Mouse (Mus musculus): ENCODE measurements at regions not wholly inside any gene's neighbourhood (a gene's known extent, or its start where the extent isn't known, plus 50 kb on each side); places are given as distances from the start of the nearest gene placed in this dataset.
A peak's percentile ranks its signal among the peaks of the same experiment; 100 is the strongest.

- H3K4me3 ChIP-seq = no peak overlapping the region
- H3K27me3 ChIP-seq = no peaks in the 10 kb centered on the region
- no peak overlapping the region for H3K27ac ChIP-seq
- H3K9me3 ChIP-seq (replicated peaks) = no peaks in the 10 kb centered on the region
- no peaks in the 10 kb centered on the region for H3K36me3 ChIP-seq
- no peaks in the 10 kb centered on the region for H3K4me1 ChIP-seq (replicated peaks)
- H3K4me2 ChIP-seq = no peak overlapping the region
- ATAC-seq (replicated peaks; ENCODE audit: insufficient number of reproducible peaks, insufficient read depth, low FRiP score, low read depth) = no peak
- no peak overlapping the region for H3K9ac ChIP-seq
- WGBS = 50% methylated on average over 4 of the region's 4 CpGs
Measured at GRCm38 (mm10) chr8:103530903-103531302, 570.5 kb upstream of the Cdh5 start.

DNA sequence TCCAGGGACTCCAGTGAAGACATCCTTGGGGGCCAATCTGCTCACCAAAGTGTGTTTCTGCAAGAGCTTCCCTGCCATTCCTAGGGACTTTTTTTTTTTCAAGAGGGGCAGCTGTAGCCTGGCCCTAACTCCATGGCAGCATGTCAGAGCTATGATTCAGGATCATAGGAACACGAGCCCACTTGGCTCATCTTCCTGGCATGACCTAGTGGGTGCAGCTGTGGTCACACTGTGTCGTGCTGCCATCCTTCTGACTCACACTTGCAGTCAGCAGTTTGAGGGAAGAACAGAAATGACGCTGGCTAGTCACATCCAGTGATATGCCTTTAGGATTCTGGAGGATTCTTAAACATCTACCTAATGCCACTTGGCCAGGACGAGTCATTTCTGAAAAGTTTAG lies 566.5 kb upstream of the Cdh5 start:
- no peak overlapping the region for H3K4me3 ChIP-seq

DNA sequence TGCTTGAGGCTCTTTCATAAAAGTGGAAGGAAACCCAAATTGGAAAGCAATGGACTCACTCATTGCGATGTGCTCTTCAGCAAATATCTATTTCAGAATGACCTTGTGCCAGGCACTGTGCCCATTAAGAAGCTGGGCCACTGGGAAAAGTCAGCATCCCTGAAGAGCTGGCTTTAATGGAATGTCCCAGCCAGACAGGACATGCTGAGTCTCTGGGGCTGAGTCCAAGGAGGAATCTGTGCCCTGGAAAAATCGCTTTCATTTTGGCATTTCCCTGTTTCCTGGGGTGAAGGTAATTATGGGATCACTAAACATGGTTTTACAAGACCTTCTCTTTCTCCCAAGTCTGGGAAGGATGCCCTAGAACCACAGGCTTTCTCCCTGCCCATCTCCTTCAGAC lies 564.6 kb upstream of the Cdh5 start:
- no peak overlapping the region for H3K4me2 ChIP-seq
- no peaks in the 10 kb centered on the region for H3K27me3 ChIP-seq
- H3K9me3 ChIP-seq (replicated peaks) = no peaks in the 10 kb centered on the region
- no peaks in the 10 kb centered on the region for H3K36me3 ChIP-seq
- H3K4me1 ChIP-seq (replicated peaks) = no peaks in the 10 kb centered on the region
- ATAC-seq (replicated peaks; ENCODE audit: insufficient number of reproducible peaks, insufficient read depth, low FRiP score, low read depth) = no peak
- no peak overlapping the region for H3K9ac ChIP-seq
- H3K4me3 ChIP-seq = no peak overlapping the region
- H3K27ac ChIP-seq = no peak overlapping the region
- WGBS = 73% methylated on average over 2 of the region's 2 CpGs

More for the DNA sequence above, 566.5 kb upstream of the Cdh5 start:
- no peak overlapping the region for H3K4me2 ChIP-seq
- H3K9me3 ChIP-seq (replicated peaks) = no peaks in the 10 kb centered on the region
- no peaks in the 10 kb centered on the region for H3K4me1 ChIP-seq (replicated peaks)
- ATAC-seq (replicated peaks; ENCODE audit: insufficient number of reproducible peaks, insufficient read depth, low FRiP score, low read depth) = no peak
- 75% methylated on average over 4 of the region's 4 CpGs for WGBS
- no peak overlapping the region for H3K9ac ChIP-seq
- no peak overlapping the region for H3K27ac ChIP-seq
- H3K36me3 ChIP-seq = no peaks in the 10 kb centered on the region
- H3K27me3 ChIP-seq = no peaks in the 10 kb centered on the region

DNA sequence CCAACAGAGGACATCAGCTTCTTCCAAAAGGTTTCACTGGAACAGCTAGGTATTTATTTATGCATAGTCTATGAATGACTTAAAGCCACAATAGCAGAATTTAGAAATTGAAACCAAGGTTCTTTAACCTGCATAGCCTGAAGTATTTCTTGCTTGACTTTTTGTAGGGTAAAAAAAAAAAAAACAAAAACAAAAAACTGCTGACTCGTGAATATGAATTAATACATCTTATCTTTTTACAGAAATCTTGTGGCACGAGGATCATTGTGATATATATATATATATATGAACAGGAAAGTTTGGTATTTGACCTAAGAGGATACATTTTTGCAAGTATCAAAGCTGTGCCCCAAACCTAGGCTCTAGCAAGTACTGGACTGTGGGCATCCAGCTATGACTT lies 559.5 kb upstream of the Cdh5 start:
- H3K27me3 ChIP-seq = no peaks in the 10 kb centered on the region
- H3K4me2 ChIP-seq = no peak overlapping the region
- H3K4me3 ChIP-seq = no peak overlapping the region
- H3K27ac ChIP-seq = no peak overlapping the region
- H3K4me1 ChIP-seq (replicated peaks) = no peaks in the 10 kb centered on the region
- H3K36me3 ChIP-seq = no peaks in the 10 kb centered on the region
- no peak overlapping the region for H3K9ac ChIP-seq
- no peak for ATAC-seq (replicated peaks; ENCODE audit: insufficient number of reproducible peaks, insufficient read depth, low FRiP score, low read depth)
- WGBS = 58% methylated on average over 2 of the region's 2 CpGs
- no peaks in the 10 kb centered on the region for H3K9me3 ChIP-seq (replicated peaks)

GRCm38 (mm10) chr8:103551916-103552535 lies 549.4 kb upstream of the Cdh5 start:
- ATAC-seq (replicated peaks; ENCODE audit: insufficient number of reproducible peaks, insufficient read depth, low FRiP score, low read depth) = no peak
- H3K36me3 ChIP-seq = no peaks in the 10 kb centered on the region
- no peak overlapping the region for H3K9ac ChIP-seq
- no peaks in the 10 kb centered on the region for H3K9me3 ChIP-seq (replicated peaks)
- H3K4me3 ChIP-seq = no peak overlapping the region
- 45% methylated on average over 8 of the region's 8 CpGs for WGBS
- 0 out of 2 replicates have a peak, but pooled peaks cover 3% of the 10 kb centered on the region for H3K4me1 ChIP-seq (replicated peaks)
- H3K27ac ChIP-seq = no peak overlapping the region
- 0 out of 2 replicates have a peak overlapping the region, but pooled peaks have one; percentile 9 for H3K4me2 ChIP-seq
- no peaks in the 10 kb centered on the region for H3K27me3 ChIP-seq

- Histone ChIP-seq H3K4me1 (replicated peaks) (no peaks in the 10 kb centered on the region), H3K4me3 (no peak overlapping the region), H3K4me2 (no peak overlapping the region), H3K36me3 (no peaks in the 10 kb centered on the region), H3K9me3 (replicated peaks) (no peaks in the 10 kb centered on the region), H3K27me3 (no peaks in the 10 kb centered on the region), H3K27ac (no peak overlapping the region), H3K9ac (no peak overlapping the region)
- no peak for ATAC-seq (replicated peaks; ENCODE audit: insufficient number of reproducible peaks, insufficient read depth, low FRiP score, low read depth)
- WGBS = 67% methylated on average over 2 of the region's 2 CpGs
Measured at GRCm38 (mm10) chr8:103561606-103562005, 539.8 kb upstream of the Cdh5 start.

GRCm38 (mm10) chr8:103570864-103571425 lies 530.5 kb upstream of the Cdh5 start:
- H3K27ac ChIP-seq = no peak overlapping the region
- H3K27me3 ChIP-seq = no peaks in the 10 kb centered on the region
- no peak overlapping the region for H3K9ac ChIP-seq
- no peak overlapping the region for H3K4me2 ChIP-seq
- ATAC-seq (replicated peaks; ENCODE audit: insufficient number of reproducible peaks, insufficient read depth, low FRiP score, low read depth) = no peak
- H3K4me3 ChIP-seq = no peak overlapping the region
- WGBS = 83% methylated on average over 11 of the region's 11 CpGs
- H3K9me3 ChIP-seq (replicated peaks) = no peaks in the 10 kb centered on the region
- H3K4me1 ChIP-seq (replicated peaks) = no peaks in the 10 kb centered on the region
- H3K36me3 ChIP-seq = no peaks in the 10 kb centered on the region

- H3K36me3 ChIP-seq = no peaks in the 10 kb centered on the region
- no peak for ATAC-seq (replicated peaks; ENCODE audit: insufficient number of reproducible peaks, insufficient read depth, low FRiP score, low read depth)
- no peaks in the 10 kb centered on the region for H3K27me3 ChIP-seq
- WGBS = 73% methylated on average over 3 of the region's 3 CpGs
- no peaks in the 10 kb centered on the region for H3K9me3 ChIP-seq (replicated peaks)
- H3K9ac ChIP-seq = no peak overlapping the region
- no peak overlapping the region for H3K27ac ChIP-seq
- H3K4me1 ChIP-seq (replicated peaks) = no peaks in the 10 kb centered on the region
- no peak overlapping the region for H3K4me3 ChIP-seq
- no peak overlapping the region for H3K4me2 ChIP-seq
Measured at GRCm38 (mm10) chr8:103577147-103577546, 524.3 kb upstream of the Cdh5 start.

DNA sequence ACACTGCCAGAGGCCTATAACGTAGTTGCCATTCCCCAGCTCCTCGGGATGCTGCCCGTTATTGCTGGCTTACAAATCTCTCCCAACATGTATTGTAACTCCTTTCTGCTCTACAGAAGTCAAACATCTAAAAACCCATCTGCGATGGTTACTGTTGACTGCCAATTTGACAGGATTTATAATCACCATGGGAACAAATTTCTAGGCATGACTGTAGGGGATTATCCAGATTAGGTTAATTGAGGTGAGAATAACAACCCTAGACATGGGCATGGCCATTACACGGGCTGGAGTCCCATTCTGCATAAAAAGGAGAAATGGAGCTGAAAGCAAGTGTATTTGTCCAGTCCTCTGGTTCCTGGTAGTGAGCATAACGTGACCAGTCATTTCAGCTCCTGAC lies 523.4 kb upstream of the Cdh5 start:
- Histone ChIP-seq H3K27ac (no peak overlapping the region), H3K9me3 (replicated peaks) (no peaks in the 10 kb centered on the region), H3K9ac (no peak overlapping the region), H3K4me2 (no peak overlapping the region), H3K36me3 (no peaks in the 10 kb centered on the region), H3K27me3 (no peaks in the 10 kb centered on the region), H3K4me1 (replicated peaks) (no peaks in the 10 kb centered on the region), H3K4me3 (no peak overlapping the region)
- 83% methylated on average over 6 of the region's 6 CpGs for WGBS
- ATAC-seq (replicated peaks; ENCODE audit: insufficient number of reproducible peaks, insufficient read depth, low FRiP score, low read depth) = no peak

DNA sequence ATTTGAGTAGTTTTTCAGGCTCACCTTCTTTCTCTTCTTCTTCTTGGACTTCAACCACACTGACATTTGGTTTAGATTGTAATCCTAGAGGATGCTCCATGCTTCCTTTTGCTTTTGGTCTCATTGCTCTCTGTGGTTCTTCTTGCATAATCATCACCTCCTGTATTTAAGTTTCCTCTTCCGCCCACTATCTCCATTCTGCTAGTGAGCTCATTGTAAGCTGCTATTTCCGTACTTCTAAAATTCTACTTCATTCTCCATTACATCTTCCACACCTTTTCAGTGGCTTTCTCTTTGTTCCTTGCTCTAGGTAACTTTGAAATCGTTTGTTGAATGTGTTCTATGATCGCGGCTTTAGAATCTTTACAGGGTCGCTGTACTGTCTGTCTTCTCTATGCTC lies 493.1 kb upstream of the Cdh5 start:
- Histone ChIP-seq H3K4me2 (no peak overlapping the region), H3K4me3 (no peak overlapping the region), H3K4me1 (replicated peaks) (no peaks in the 10 kb centered on the region), H3K27ac (no peak overlapping the region), H3K9me3 (replicated peaks) (no peaks in the 10 kb centered on the region), H3K36me3 (no peaks in the 10 kb centered on the region), H3K27me3 (no peaks in the 10 kb centered on the region), H3K9ac (no peak overlapping the region)
- 86% methylated on average over 6 of the region's 6 CpGs for WGBS
- ATAC-seq (replicated peaks; ENCODE audit: insufficient number of reproducible peaks, insufficient read depth, low FRiP score, low read depth) = no peak

GRCm38 (mm10) chr8:103623781-103624434 lies 477.5 kb upstream of the Cdh5 start:
- Histone ChIP-seq H3K36me3 (no peaks in the 10 kb centered on the region), H3K27me3 (no peaks in the 10 kb centered on the region), H3K9ac (no peak overlapping the region), H3K9me3 (replicated peaks) (no peaks in the 10 kb centered on the region), H3K27ac (no peak overlapping the region), H3K4me3 (no peak overlapping the region), H3K4me1 (replicated peaks) (no peaks in the 10 kb centered on the region), H3K4me2 (no peak overlapping the region)
- no peak for ATAC-seq (replicated peaks; ENCODE audit: insufficient number of reproducible peaks, insufficient read depth, low FRiP score, low read depth)
- 62% methylated on average over 3 of the region's 3 CpGs for WGBS

Data from heart, embryonic 15.5 days (tissue).